Mouse (Mus musculus) 3134 (cell line): Measurements from ENCODE around the gene Lgals3bp.

Experiments
- DNase-seq: peaks from one replicate; pipeline ENCODE4 v3.0.0-alpha.2; 2011; ENCODE audit warnings: low spot score; ENCODE audit not compliant: insufficient read length; ENCODE audit errors: extremely low read depth

Lgals3bp gene

GRCm38 (mm10) chr11:118424621-118425335 is 22.9 kb upstream of the Lgals3bp start:
- DNase-seq, result peak; percentile 66

- DNase-seq, result peak; percentile 82
Observed at GRCm38 (mm10) chr11:118423266-118423971, 21.5 kb upstream of the Lgals3bp start.

- no peak for DNase-seq
Observed at GRCm38 (mm10) chr11:118420261-118420660, 18.4 kb upstream of the Lgals3bp start.

GRCm38 (mm10) chr11:118418834-118419504 is 17.1 kb upstream of the Lgals3bp start, which contains the start of gene Cant1:
Cant1 (minus strand) TSS chr11:118419086.
- DNase-seq, result peak; percentile 96

- no peak for DNase-seq
Observed at GRCm38 (mm10) chr11:118418442-118418833, 16.5 kb upstream of the Lgals3bp start.

- no peak for DNase-seq
Observed at GRCm38 (mm10) chr11:118417496-118417895, 15.6 kb upstream of the Lgals3bp start.

- peak; percentile 70 for DNase-seq
Observed at GRCm38 (mm10) chr11:118416046-118416445, 14.2 kb upstream of the Lgals3bp start.

GRCm38 (mm10) chr11:118415630-118416029 is 13.7 kb upstream of the Lgals3bp start:
- DNase-seq, result no peak

- DNase-seq, result no peak
Observed at GRCm38 (mm10) chr11:118414270-118414669, 12.4 kb upstream of the Lgals3bp start.

- DNase-seq, result no peak
Observed at GRCm38 (mm10) chr11:118413055-118413454, 11.2 kb upstream of the Lgals3bp start.

- DNase-seq, result no peak
Observed at GRCm38 (mm10) chr11:118412601-118413000, 10.7 kb upstream of the Lgals3bp start.

- DNase-seq, result no peak
Observed at GRCm38 (mm10) chr11:118411271-118411670, 9.4 kb upstream of the Lgals3bp start.

- DNase-seq, result no peak
Observed at GRCm38 (mm10) chr11:118410479-118410878, 8.6 kb upstream of the Lgals3bp start.

- no peak for DNase-seq
Observed at GRCm38 (mm10) chr11:118410073-118410444, 8.2 kb upstream of the Lgals3bp start.

GRCm38 (mm10) chr11:118409106-118410072 is 7.5 kb upstream of the Lgals3bp start:
- no peak for DNase-seq

GRCm38 (mm10) chr11:118408051-118408740 is 6.3 kb upstream of the Lgals3bp start:
- DNase-seq, result no peak

GRCm38 (mm10) chr11:118407318-118407910 is 5.5 kb upstream of the Lgals3bp start:
- no peak for DNase-seq

- DNase-seq, result no peak
Observed at GRCm38 (mm10) chr11:118406521-118406920, 4.6 kb upstream of the Lgals3bp start.

GRCm38 (mm10) chr11:118405311-118405710 is 3.4 kb upstream of the Lgals3bp start:
- DNase-seq, result no peak
